In the genomic region with DNA sequence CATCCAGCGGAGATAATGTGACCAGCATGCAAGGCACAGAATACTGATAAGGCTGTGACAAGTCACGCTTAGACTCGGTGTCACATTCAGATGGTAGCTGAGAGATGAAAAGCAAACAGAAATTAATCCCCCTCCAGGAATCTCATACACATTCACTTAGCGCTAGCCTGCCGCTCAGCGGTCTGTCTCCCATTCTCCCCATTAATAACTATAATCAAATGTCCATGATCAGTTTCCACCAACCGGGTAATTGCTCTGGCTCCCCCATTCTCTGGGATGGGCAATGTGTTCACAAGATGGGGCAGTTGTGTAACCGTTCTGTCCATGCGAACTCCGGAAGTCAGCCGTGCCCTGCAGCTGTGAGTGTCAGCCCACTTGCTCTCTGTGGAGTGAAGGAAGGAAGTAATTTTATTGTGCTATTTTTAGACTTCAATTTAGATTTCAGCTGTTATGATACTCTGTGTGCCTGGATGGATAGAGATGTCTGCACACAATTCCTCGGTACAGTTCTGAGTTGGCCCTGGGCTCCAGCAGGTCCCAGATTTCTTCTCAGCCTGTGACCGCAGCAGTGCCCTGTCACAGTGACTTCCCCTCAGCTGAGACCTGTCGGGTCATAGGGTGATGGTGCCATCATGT, we compare ENCODE assay signal across 8 mouse cellular contexts.
DNase-seq lines count a peak whose midpoint lies in the region; ATAC-seq and TF ChIP-seq lines count a peak whose summit lies in the region.

No protein-coding gene starts in this region.

- H3K27me3 ChIP-seq in intestine, embryonic 14.5 days (replicated peaks; ENCODE audit: control insufficient read depth, insufficient read depth, low read length), result no peaks in the 10 kb centered on the region
- no peaks in the 10 kb centered on the region for H3K27me3 ChIP-seq in lung, postnatal 0 days (replicated peaks; ENCODE audit: insufficient read depth, low read length)

- peak; percentile 42 for DNase-seq in layer of hippocampus, adult 9-11 months
- DNase-seq in layer of hippocampus, adult 8-10 months (ENCODE audit: low spot score in 2 of 2), result no peak
- no peak for DNase-seq in intestine, embryonic 14.5 days (ENCODE audit: low spot score)
- DNase-seq in lung, postnatal 0 days (ENCODE audit: low spot score), result peak; percentile 83
- DNase-seq in spleen, postnatal 36 days (ENCODE audit: low spot score in 2 of 2), result peak; percentile 60 to 67
- no peak for DNase-seq in cerebellum, postnatal 4 days (ENCODE audit: low spot score in 2 of 2)
- DNase-seq in retina, embryonic 14.5 days (ENCODE audit: low spot score), result no peak

- H3K4me2 ChIP-seq in intestine, embryonic 14.5 days (ENCODE audit: low read length), result peak overlapping the region; percentile 27; the same call in 1 of the 2 replicates
- H3K4me2 ChIP-seq in lung, postnatal 0 days (replicated peaks; ENCODE audit: low read depth, low read length), result 0 out of 2 replicates have a peak overlapping the region, but pooled peaks have one; percentile 9

- peak; percentile 70 for TF ChIP-seq EP300 in lung, postnatal 0 days (IDR thresholded peaks at IDR 0.05)

- no peak overlapping the region for H3K4me3 ChIP-seq in intestine, embryonic 14.5 days (ENCODE audit: low read depth, low read length)
- H3K4me3 ChIP-seq in lung, postnatal 0 days (ENCODE audit: low read depth, low read length), result no peak overlapping the region

- no peak overlapping the region for H3K9ac ChIP-seq in intestine, embryonic 14.5 days (ENCODE audit: low read length)
- H3K9ac ChIP-seq in lung, postnatal 0 days (replicated peaks; ENCODE audit: low read depth), result no peak overlapping the region

- peak overlapping the region; percentile 48; the same call in 1 of the 2 replicates for H3K27ac ChIP-seq in intestine, embryonic 14.5 days (ENCODE audit: low read depth)
- H3K27ac ChIP-seq in lung, postnatal 0 days (ENCODE audit: low read length), result 0 out of 2 replicates have a peak overlapping the region, but pooled peaks have one; percentile 3

- peaks cover 23% of the 10 kb centered on the region for H3K4me1 ChIP-seq in intestine, embryonic 14.5 days (replicated peaks; ENCODE audit: control insufficient read depth, insufficient read depth, low read length)
- H3K4me1 ChIP-seq in lung, postnatal 0 days (ENCODE audit: insufficient read depth, low read depth, low read length), result peaks cover 26% of the 10 kb centered on the region; the same call in 1 of the 2 replicates

- no peaks in the 10 kb centered on the region for H3K9me3 ChIP-seq in intestine, embryonic 14.5 days (ENCODE audit: control insufficient read depth, low read length)
- H3K9me3 ChIP-seq in lung, postnatal 0 days (ENCODE audit: low read length), result no peaks in the 10 kb centered on the region

- H3K36me3 ChIP-seq in intestine, embryonic 14.5 days (ENCODE audit: control insufficient read depth, insufficient read depth, low read length), result no peaks in the 10 kb centered on the region
- no peaks in the 10 kb centered on the region for H3K36me3 ChIP-seq in lung, postnatal 0 days (ENCODE audit: insufficient read depth, low read length)

- TF ChIP-seq CTCF in lung, postnatal 0 days (IDR thresholded peaks at IDR 0.05), result peak; percentile 27

- 51% methylated on average over 14 of the region's 14 CpGs for WGBS in intestine, embryonic 14.5 days
- 19% methylated on average over 14 of the region's 14 CpGs for WGBS in lung, postnatal 0 days

- ATAC-seq in granulocyte monocyte progenitor cell, adult 5-6 weeks (replicated peaks; ENCODE audit: poor library complexity, severe bottlenecking), result peak; percentile 84
- ATAC-seq in intestine, embryonic 14.5 days (replicated peaks; ENCODE audit: low FRiP score, low TSS enrichment, low read depth), result no peak
- ATAC-seq in lung, postnatal 0 days, result peak; percentile 69

Comparison
In these comparisons a context has a peak if more than half of its experiments do, and no peak if none do; other contexts are left out.
1. DNase-seq: peak in layer of hippocampus, adult 9-11 months (single experiment), lung, postnatal 0 days (single experiment) and spleen, postnatal 36 days (2 of 2); none in layer of hippocampus, adult 8-10 months (0 of 2), intestine, embryonic 14.5 days (single experiment), cerebellum, postnatal 4 days (0 of 2) and retina, embryonic 14.5 days (single experiment).